Comparison of ENCODE assay signal across 10 mouse cellular contexts in the genomic region with DNA sequence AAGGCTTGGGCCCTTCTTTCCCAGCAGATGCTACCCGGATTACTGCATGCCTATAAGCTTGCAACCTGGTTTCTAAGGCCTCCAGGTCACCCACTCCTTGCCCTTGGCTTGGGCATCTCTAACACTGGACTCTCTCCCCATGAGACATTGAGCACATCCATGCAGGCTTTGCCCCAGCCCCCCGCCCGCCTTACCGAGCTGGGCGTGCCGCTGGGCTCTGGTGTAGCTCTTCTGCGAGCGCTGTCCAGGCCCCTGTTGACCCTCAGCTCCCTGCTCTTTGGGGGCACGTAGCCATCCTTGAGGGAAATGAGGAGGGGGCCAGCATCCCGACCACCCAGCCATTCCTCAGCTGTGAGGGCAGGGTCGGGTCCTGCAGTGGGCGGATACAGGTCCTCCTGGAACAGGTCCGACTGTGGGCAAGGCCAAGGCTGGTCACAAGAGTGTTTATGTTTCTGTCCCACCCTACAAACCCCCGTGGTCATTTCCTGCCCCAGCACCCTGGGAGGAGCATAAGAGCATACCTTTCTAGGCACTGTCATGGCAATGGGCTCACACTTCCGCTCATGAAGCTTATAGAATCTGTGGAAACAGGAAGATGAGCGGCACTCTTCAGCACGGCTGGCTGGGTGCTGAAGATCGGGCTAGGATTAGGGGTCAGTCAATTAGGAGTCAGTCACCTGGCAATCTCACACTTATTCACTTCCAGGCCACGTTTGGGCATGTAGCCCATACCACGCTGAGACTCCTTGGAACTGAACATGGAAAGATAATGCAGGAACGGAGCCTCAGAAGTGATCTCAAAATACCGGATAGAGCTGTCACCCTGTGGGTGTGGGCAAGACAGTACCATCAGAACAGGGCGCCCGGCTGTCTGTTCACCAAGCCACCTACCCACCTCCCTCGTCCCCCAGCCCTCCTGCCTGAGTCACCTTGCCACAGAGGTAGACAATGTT. TPM values are rescaled to one million over a fixed set of nuclear protein-coding genes. Genes with fewer than 3 reads are reported as not detected.
DNase-seq lines count a peak whose midpoint lies in the region; ATAC-seq and TF ChIP-seq lines count a peak whose summit lies in the region.
"Had no signal": no experiment of that assay in that cellular context is flagged by ENCODE, and none has a peak within 500 bp of the region (broad histone marks: within the 10 kb centered on the region; RNA-seq: fewer than 3 reads in every experiment).

No protein-coding gene starts in this region.

- H3K36me3 ChIP-seq in CH12.LX (replicated peaks in 1 of 2; ENCODE audit: control insufficient read depth in 1 of 2, insufficient read depth in 1 of 2, low read length in 1 of 2): peaks cover 46 to 59% of the 10 kb centered on the region in 2 experiments
- H3K36me3 ChIP-seq in hindbrain, embryonic 15.5 days: peaks cover 6% of the 10 kb centered on the region
- H3K36me3 ChIP-seq: stomach, embryonic 15.5 days had no signal

- TF ChIP-seq POLR2A in cerebellum, adult 2 months (IDR thresholded peaks at IDR 0.05; ENCODE audit: borderline replicate concordance, insufficient read depth, low read length): no peak
- TF ChIP-seq POLR2A in CH12.LX (IDR thresholded peaks at IDR 0.05; ENCODE audit: low read depth, low read length): no peak

- peak overlapping the region; percentile 92 for H3K4me2 ChIP-seq in CH12.LX (ENCODE audit: insufficient read depth, low read depth, poor library complexity, severe bottlenecking)
- H3K4me2 ChIP-seq in hindbrain, embryonic 15.5 days: peak overlapping the region; percentile 73; the same call in 1 of the 2 replicates

- dilution Hi-C loops in CH12.LX (cut with MboI; ENCODE audit: extremely low pct_ligation_motif_present, extremely low pct_unique_long_range_greater_than_20kb, low sequenced_read_pairs): no loop called here

- H3K27ac ChIP-seq in cerebellum, adult 2 months (ENCODE audit: insufficient read depth, low read length): no peak overlapping the region
- H3K27ac ChIP-seq in CH12.LX (ENCODE audit: insufficient read depth, low read depth): peak overlapping the region; percentile 33
- H3K27ac ChIP-seq in hindbrain, embryonic 15.5 days (replicated peaks): no peak overlapping the region
- H3K27ac ChIP-seq: heart, adult 2 months; stomach, embryonic 15.5 days had no signal

- H3K79me2 ChIP-seq in CH12.LX (replicated peaks; ENCODE audit: control insufficient read depth, extremely low read depth, insufficient read depth, poor library complexity, severe bottlenecking): peaks cover 53% of the 10 kb centered on the region

- in situ Hi-C loops in CH12.LX (cut with MboI; ENCODE audit: low pct_ligation_motif_present, low pct_unique_long_range_greater_than_20kb, low sequenced_read_pairs): loop anchor here (5.0 to 10.0 kb wide), 5 partner anchors 82 to 1224 kb away; a partner anchor contains a TSS

- intact Hi-C loops in left cerebral cortex, postnatal 25 days (cut with DNase I): loop anchor here (5.0 kb wide), 1 partner anchor 77 kb away; a partner anchor contains a TSS

- TF ChIP-seq RAD21 in CH12.LX (IDR thresholded peaks at IDR 0.05; ENCODE audit: low read depth, low read length): no peak

- no peaks in the 10 kb centered on the region for H3K9me3 ChIP-seq in CH12.LX (replicated peaks; ENCODE audit: low read length)
- no peaks in the 10 kb centered on the region for H3K9me3 ChIP-seq in hindbrain, embryonic 15.5 days
- H3K9me3 ChIP-seq: stomach, embryonic 15.5 days had no signal

- H3K27me3 ChIP-seq in cerebellum, adult 2 months (ENCODE audit: control insufficient read depth, insufficient read depth, low read length): no peaks in the 10 kb centered on the region
- no peaks in the 10 kb centered on the region for H3K27me3 ChIP-seq in CH12.LX (replicated peaks)
- H3K27me3 ChIP-seq in hindbrain, embryonic 15.5 days: no peaks in the 10 kb centered on the region

- no peak for TF ChIP-seq EP300 in CH12.LX (IDR thresholded peaks at IDR 0.05; ENCODE audit: low read length)

- 55% methylated on average over 25 of the region's 25 CpGs for WGBS in cerebellum, adult 2 months
- 85% methylated on average over 25 of the region's 25 CpGs for WGBS in hindbrain, embryonic 15.5 days

- no peak overlapping the region for H3K9ac ChIP-seq in CH12.LX (ENCODE audit: insufficient read depth, low read depth)
- no peak overlapping the region for H3K9ac ChIP-seq in hindbrain, embryonic 15.5 days
- H3K9ac ChIP-seq: stomach, embryonic 15.5 days had no signal

- H3K4me1 ChIP-seq in cerebellum, adult 2 months (ENCODE audit: control insufficient read depth, insufficient read depth, low read length): peaks cover 26% of the 10 kb centered on the region
- H3K4me1 ChIP-seq in CH12.LX (ENCODE audit: control insufficient read depth in 1 of 2, insufficient read depth in 2 of 2): peaks cover 23 to 58% of the 10 kb centered on the region in 2 experiments
- H3K4me1 ChIP-seq in hindbrain, embryonic 15.5 days (replicated peaks): peaks cover 65% of the 10 kb centered on the region

- peak overlapping the region; percentile 48 for H3K4me3 ChIP-seq in cerebellum, adult 2 months (replicated peaks; ENCODE audit: insufficient read depth, low read depth, low read length)
- H3K4me3 ChIP-seq in CH12.LX (replicated peaks in 1 of 3; ENCODE audit: low read depth in 2 of 3, low read length in 2 of 3, poor library complexity in 1 of 3): peak overlapping the region in 2 of 3 experiments; percentile 85 to 86
- no peak overlapping the region for H3K4me3 ChIP-seq in hindbrain, embryonic 15.5 days
- H3K4me3 ChIP-seq: heart, adult 2 months had no signal

- peak; percentile 45 to 52 for DNase-seq in cerebellum, adult 2 months
- DNase-seq in cerebellum, postnatal 4 days (ENCODE audit: low spot score in 2 of 2): no peak
- peak; percentile 11 for DNase-seq in kidney, adult 9 months
- DNase-seq in kidney, adult 18-20 months: no peak
- DNase-seq in CH12.LX (ENCODE audit: extremely low read depth): no peak
- DNase-seq in left cerebral cortex, postnatal 25 days (ENCODE audit: low spot score in 2 of 2): no peak

- no peak for ATAC-seq in hindbrain, embryonic 15.5 days (ENCODE audit: low FRiP score, low read depth)
- no peak for ATAC-seq in frontal cortex, adult (ENCODE audit: low TSS enrichment)

- TF ChIP-seq CTCF in cerebellum, adult 2 months (IDR thresholded peaks at IDR 0.05; ENCODE audit: borderline replicate concordance, insufficient read depth, low read depth, low read length): no peak
- TF ChIP-seq CTCF in CH12.LX (conservative IDR thresholded peaks at IDR 0.05 in 1 of 2, IDR thresholded peaks at IDR 0.05 in 1 of 2; ENCODE audit: low read depth in 2 of 2, low read length in 2 of 2): no peak

TF ChIP-seq in CH12.LX, 34 proteins besides CTCF, POLR2A, EP300 and RAD21 (continues in another document):
- TF ChIP-seq USF1 (IDR thresholded peaks at IDR 0.05; ENCODE audit: low read depth, low read length): no peak
- no peak for TF ChIP-seq GABPA (IDR thresholded peaks at IDR 0.05; ENCODE audit: insufficient replicate concordance, low read depth, low read length)
- no peak for TF ChIP-seq MAFK (IDR thresholded peaks at IDR 0.05; ENCODE audit: insufficient replicate concordance, low read length)
- no peak for TF ChIP-seq MYC (IDR thresholded peaks at IDR 0.05; ENCODE audit: low read depth, low read length)
- no peak for TF ChIP-seq NELFE (IDR thresholded peaks at IDR 0.05; ENCODE audit: low read depth, low read length)
- no peak for TF ChIP-seq SIN3A (IDR thresholded peaks at IDR 0.05; ENCODE audit: low read length)
- TF ChIP-seq HCFC1 (IDR thresholded peaks at IDR 0.05; ENCODE audit: low read depth, low read length): no peak
- TF ChIP-seq PAX5 (IDR thresholded peaks at IDR 0.05; ENCODE audit: low read length): no peak
- TF ChIP-seq MEF2A (IDR thresholded peaks at IDR 0.05; ENCODE audit: borderline replicate concordance, low read depth, low read length): no peak
- TF ChIP-seq JUND (conservative IDR thresholded peaks at IDR 0.05; ENCODE audit: low read depth, low read length): no peak
- no peak for TF ChIP-seq MAX (IDR thresholded peaks at IDR 0.05; ENCODE audit: low read length)
- TF ChIP-seq CHD2 (IDR thresholded peaks at IDR 0.05; ENCODE audit: low read length): no peak

RNA-seq across cellular contexts. Expression of a gene that starts 4.8 kb away (rescaled TPM):
- 39.6 and 40.3 TPM in 2 replicates for polyA plus RNA-seq in cerebellum, adult 2 months (2012; rRNA removed)
- total RNA-seq in CH12.LX (2012; rRNA removed) (5.0 and 5.6 TPM in 2 replicates), CH12.LX (2014; rRNA removed) (4.4 and 4.7 TPM in 2 replicates)
- polyA plus RNA-seq in CH12.LX (2012; ENCODE audit: insufficient read length, low read depth): 5.6 and 8.3 TPM in 2 replicates
- polyA plus RNA-seq in hindbrain, embryonic 15.5 days (2015; fragmentation: Nextera tagmentation; extraction: Ambion mirVana): 16.2 and 16.7 TPM in 2 replicates
- total RNA-seq in left cerebral cortex, postnatal 25 days (2021): 10 to 100 TPM; 14.4 to 17.0 TPM

RNA-seq across cellular contexts. Expression of a gene that starts 5.1 kb away (rescaled TPM):
- 51.0 and 61.6 TPM in 2 replicates for polyA plus RNA-seq in cerebellum, adult 2 months (2012; rRNA removed)
- total RNA-seq in CH12.LX (2012; rRNA removed) (136 and 155 TPM in 2 replicates), CH12.LX (2014; rRNA removed) (60.4 and 72.8 TPM in 2 replicates)
- 341 and 353 TPM in 2 replicates for polyA plus RNA-seq in CH12.LX (2012; ENCODE audit: insufficient read length, low read depth)
- 139 and 143 TPM in 2 replicates for polyA plus RNA-seq in hindbrain, embryonic 15.5 days (2015; fragmentation: Nextera tagmentation; extraction: Ambion mirVana)
- 100 to 1,000 TPM in 1 of 2 experiments, 10 to 100 TPM in 1; 92.0 to 102 TPM for total RNA-seq in left cerebral cortex, postnatal 25 days (2021)

RNA-seq across cellular contexts. Expression of a gene that starts 7.2 kb away (rescaled TPM):
- polyA plus RNA-seq in cerebellum, adult 2 months (2012; rRNA removed): 110 and 126 TPM in 2 replicates
- total RNA-seq in CH12.LX (2012; rRNA removed): 287 and 312 TPM in 2 replicates
- total RNA-seq in CH12.LX (2014; rRNA removed): 349 and 371 TPM in 2 replicates
- 203 and 228 TPM in 2 replicates for polyA plus RNA-seq in CH12.LX (2012; ENCODE audit: insufficient read length, low read depth)
- polyA plus RNA-seq in hindbrain, embryonic 15.5 days (2015; fragmentation: Nextera tagmentation; extraction: Ambion mirVana): 104 and 108 TPM in 2 replicates
- total RNA-seq in left cerebral cortex, postnatal 25 days (2021): 100 to 1,000 TPM; 163 to 167 TPM

RNA-seq across cellular contexts. Expression of a gene that starts 24.1 kb away (rescaled TPM):
- polyA plus RNA-seq in cerebellum, adult 2 months (2012; rRNA removed): 6.4 and 10.6 TPM in 2 replicates
- 0.17 and 0.34 TPM in 2 replicates for total RNA-seq in CH12.LX (2012; rRNA removed)
- 0.80 and 0.87 TPM in 2 replicates for total RNA-seq in CH12.LX (2014; rRNA removed)
- polyA plus RNA-seq in CH12.LX (2012; ENCODE audit: insufficient read length, low read depth): 0.87 and 1.4 TPM in 2 replicates
- 7.3 and 10.5 TPM in 2 replicates for polyA plus RNA-seq in hindbrain, embryonic 15.5 days (2015; fragmentation: Nextera tagmentation; extraction: Ambion mirVana)
- 10 to 100 TPM; 11.7 to 19.3 TPM for total RNA-seq in left cerebral cortex, postnatal 25 days (2021)

RNA-seq across cellular contexts. Expression of a gene that starts 51.2 kb away (rescaled TPM):
- polyA plus RNA-seq in cerebellum, adult 2 months (2012; rRNA removed): 45.4 and 45.5 TPM in 2 replicates
- total RNA-seq in CH12.LX (2012; rRNA removed): 45.9 and 55.6 TPM in 2 replicates
- total RNA-seq in CH12.LX (2014; rRNA removed): 20.5 and 31.7 TPM in 2 replicates
- 70.0 and 71.7 TPM in 2 replicates for polyA plus RNA-seq in CH12.LX (2012; ENCODE audit: insufficient read length, low read depth)
- 58.7 and 61.0 TPM in 2 replicates for polyA plus RNA-seq in hindbrain, embryonic 15.5 days (2015; fragmentation: Nextera tagmentation; extraction: Ambion mirVana)
- total RNA-seq in left cerebral cortex, postnatal 25 days (2021): 10 to 100 TPM; 31.1 to 35.4 TPM

Comparison
In these comparisons a context has a peak if more than half of its experiments do, and no peak if none do; other contexts are left out.
1. DNase-seq: peak in cerebellum, adult 2 months (2 of 2) and kidney, adult 9 months (single experiment); none in cerebellum, postnatal 4 days (0 of 2), kidney, adult 18-20 months (single experiment), CH12.LX (single experiment) and left cerebral cortex, postnatal 25 days (0 of 2).